Mouse (Mus musculus) neural tube, embryonic 11.5 days (tissue): ENCODE data around the gene Chad. TPM values are rescaled to one million over a fixed set of nuclear protein-coding genes. Genes with fewer than 3 reads are reported as not detected.
A peak's percentile ranks its signal among the peaks of the same experiment; 100 is the strongest.

Experiments
- ATAC-seq: fragments of 200-750 bp; cut with Nextera tagmentation; 2 replicates; pipeline ENCODE4 v1.8.0; 2017; ENCODE audit warnings: moderate number of reproducible peaks, mild to moderate bottlenecking, moderate TSS enrichment, moderate library complexity; ENCODE audit not compliant: insufficient read depth, low FRiP score, low TSS enrichment
- DNase-seq: peaks from one replicate; pipeline ENCODE4 v3.0.0-alpha.2; 2015; ENCODE audit warnings: low spot score
- H3K27ac ChIP-seq: fragments of 300-500 bp; sonication (generic); 2 replicates; pipeline ENCODE4 v1.5.1; 2014; ENCODE audit warnings: low read depth, mild to moderate bottlenecking, low read length
- H3K27me3 ChIP-seq: fragments of 300-500 bp; sonication (generic); 2 replicates; pipeline ENCODE4 v1.6.1; 2014; ENCODE audit warnings: mild to moderate bottlenecking, low read length, mixed read lengths; ENCODE audit not compliant: control insufficient read depth, insufficient read depth
- H3K36me3 ChIP-seq: fragments of 300-500 bp; sonication (generic); 2 replicates; pipeline ENCODE4 v1.6.1; 2014; ENCODE audit warnings: mild to moderate bottlenecking, low read length, moderate library complexity, mixed read lengths; ENCODE audit not compliant: control insufficient read depth, insufficient read depth
- H3K4me1 ChIP-seq: fragments of 300-500 bp; sonication (generic); 2 replicates; pipeline ENCODE4 v1.6.1; 2014; ENCODE audit warnings: low read length, mixed read lengths; ENCODE audit not compliant: control insufficient read depth, insufficient read depth
- H3K4me2 ChIP-seq: fragments of 300-500 bp; sonication (generic); 2 replicates; pipeline ENCODE4 v1.6.1; 2014; ENCODE audit warnings: low read depth, mild to moderate bottlenecking, moderate library complexity
- H3K4me3 ChIP-seq: fragments of 300-500 bp; sonication (generic); 2 replicates; pipeline ENCODE4 v1.5.1; 2014; ENCODE audit warnings: low read depth, low read length
- H3K9ac ChIP-seq: fragments of 300-500 bp; sonication (generic); 2 replicates; pipeline ENCODE4 v1.6.1; 2014; ENCODE audit warnings: mild to moderate bottlenecking, low read length
- H3K9me3 ChIP-seq: fragments of 300-500 bp; sonication (generic); 2 replicates; pipeline ENCODE4 v1.6.1; 2016; ENCODE audit warnings: low read length; ENCODE audit not compliant: control insufficient read depth
- WGBS: fragments of 180-500 bp; shearing (Covaris S2); extraction: QIAGEN DNeasy Blood & Tissue Kit; methylation state at CpG from one replicate; pipeline ENCODE4 v1.1.7; 2014; 5-methylcytosine and 5-hydroxymethylcytosine counted together
- polyA plus RNA-seq: library from polyadenylated mRNA; unstranded; fragments of >200 nt; fragmentation: Nextera tagmentation; extraction: Ambion mirVana; gene quantifications from 2 replicates; pipeline ENCODE4 v1.2.1, GENCODE M21; 2014

Gene Chad
- polyA plus RNA-seq, 1 experiment from 2014 or later: 0.53 TPM

DNA sequence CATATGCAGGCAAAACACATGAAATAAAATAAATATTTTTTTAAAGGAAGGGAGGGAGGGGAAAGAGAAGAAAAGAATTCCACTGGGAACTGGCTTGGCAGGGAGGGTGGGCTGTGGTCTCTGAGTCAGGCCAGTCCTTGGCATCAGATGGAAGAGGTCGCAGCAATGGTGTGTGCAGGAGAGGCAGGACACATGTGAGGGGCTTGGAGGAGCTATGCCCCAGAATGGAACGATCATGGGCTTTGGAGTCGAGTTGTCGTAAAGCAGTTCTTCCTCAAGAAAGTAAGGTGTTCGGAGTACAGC lies 14.5 kb upstream of the Chad start:
- Histone ChIP-seq H3K4me2 (no peak overlapping the region), H3K4me1 (peaks cover 6% of the 10 kb centered on the region), H3K9ac (no peak overlapping the region), H3K27me3 (no peaks in the 10 kb centered on the region), H3K9me3 (no peaks in the 10 kb centered on the region), H3K4me3 (no peak overlapping the region), H3K36me3 (no peaks in the 10 kb centered on the region), H3K27ac (no peak overlapping the region)
- 82% methylated on average over 5 of the region's 5 CpGs for WGBS
- DNase-seq (no peak), ATAC-seq (no peak)

GRCm38 (mm10) chr11:94558226-94558625 lies 6.6 kb upstream of the Chad start:
- 76% methylated on average over 3 of the region's 3 CpGs for WGBS
- no peaks in the 10 kb centered on the region for H3K36me3 ChIP-seq
- no peaks in the 10 kb centered on the region; the same call in 1 of the 2 replicates for H3K27me3 ChIP-seq
- DNase-seq (no peak), ATAC-seq (no peak)
- no peak overlapping the region for H3K4me2 ChIP-seq
- no peak overlapping the region for H3K9ac ChIP-seq
- H3K9me3 ChIP-seq: no peaks in the 10 kb centered on the region
- H3K4me3 ChIP-seq: no peak overlapping the region
- H3K27ac ChIP-seq: no peak overlapping the region
- H3K4me1 ChIP-seq: no peaks in the 10 kb centered on the region

GRCm38 (mm10) chr11:94563383-94563782 lies 1.5 kb upstream of the Chad start:
- Histone ChIP-seq H3K27ac (no peak overlapping the region), H3K9me3 (no peaks in the 10 kb centered on the region), H3K4me2 (no peak overlapping the region), H3K9ac (no peak overlapping the region), H3K27me3 (peaks cover 19% of the 10 kb centered on the region), H3K4me1 (peaks cover 6% of the 10 kb centered on the region; the same call in 1 of the 2 replicates), H3K4me3 (no peak overlapping the region), H3K36me3 (no peaks in the 10 kb centered on the region)
- ATAC-seq: no peak
- DNase-seq: no peak
- 96% methylated on average over 5 of the region's 5 CpGs for WGBS

DNA sequence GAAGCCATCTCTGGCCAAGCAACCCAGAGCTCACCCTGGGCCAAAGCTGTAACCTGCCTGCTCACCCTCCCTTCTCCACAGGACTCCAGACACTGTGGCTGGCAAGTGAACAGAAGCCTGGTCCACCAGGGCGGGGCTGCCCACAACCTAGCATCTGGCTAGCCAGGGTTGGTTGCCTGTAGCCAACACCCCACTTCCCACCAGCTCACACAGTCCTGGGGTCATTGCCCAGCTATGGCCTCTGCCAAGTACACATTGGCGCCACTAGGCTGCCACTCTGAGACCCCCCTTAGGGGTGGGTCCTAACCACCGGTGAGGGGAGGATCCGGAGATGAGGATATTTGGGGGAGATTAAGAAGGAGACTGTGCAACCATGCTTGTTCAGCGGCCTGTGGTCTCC lies 1.0 kb upstream of the Chad start:
- H3K4me1 ChIP-seq: peaks cover 6% of the 10 kb centered on the region; the same call in 1 of the 2 replicates
- H3K4me2 ChIP-seq: no peak overlapping the region
- peaks cover 19% of the 10 kb centered on the region for H3K27me3 ChIP-seq
- H3K9ac ChIP-seq: no peak overlapping the region
- H3K9me3 ChIP-seq: no peaks in the 10 kb centered on the region
- ATAC-seq (no peak), DNase-seq (no peak)
- H3K4me3 ChIP-seq: no peak overlapping the region
- no peaks in the 10 kb centered on the region for H3K36me3 ChIP-seq
- WGBS: 58% methylated on average over 5 of the region's 5 CpGs
- H3K27ac ChIP-seq: no peak overlapping the region

- Histone ChIP-seq H3K4me3 (no peak overlapping the region), H3K4me1 (peaks cover 6% of the 10 kb centered on the region; the same call in 1 of the 2 replicates), H3K9me3 (no peaks in the 10 kb centered on the region), H3K27ac (no peak overlapping the region), H3K36me3 (no peaks in the 10 kb centered on the region), H3K9ac (no peak overlapping the region), H3K27me3 (peaks cover 19% of the 10 kb centered on the region), H3K4me2 (peak overlapping the region; percentile 30)
- WGBS: 12% methylated on average over 16 of the region's 16 CpGs
- no peak for DNase-seq
- no peak for ATAC-seq
These were observed 268 bp downstream of the Chad start for GRCm38 (mm10) chr11:94565151-94565479.

DNA sequence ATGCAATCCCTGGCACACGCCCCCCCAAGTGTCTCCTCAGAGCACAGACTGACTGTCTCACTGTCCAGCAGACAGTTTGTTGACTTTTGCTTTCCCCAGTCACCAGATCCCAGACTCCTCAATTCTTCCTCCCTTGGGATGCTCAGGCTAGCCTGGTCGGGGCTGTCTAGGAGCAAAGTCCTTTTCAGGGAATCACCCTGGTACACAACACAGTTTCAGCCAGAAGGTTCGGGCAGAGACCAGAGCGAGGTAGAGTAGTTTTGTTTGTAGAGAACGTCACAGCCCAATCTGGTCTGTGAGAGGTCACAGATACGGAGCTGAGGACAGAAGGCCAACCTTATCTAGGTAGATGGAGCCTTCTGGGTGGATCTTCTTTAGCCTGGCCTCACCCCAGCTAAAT lies 1.7 kb downstream of the Chad start:
- Histone ChIP-seq H3K27me3 (peaks cover 19% of the 10 kb centered on the region), H3K4me1 (peaks cover 6% of the 10 kb centered on the region; the same call in 1 of the 2 replicates), H3K9ac (no peak overlapping the region), H3K4me2 (no peak overlapping the region), H3K9me3 (no peaks in the 10 kb centered on the region), H3K36me3 (no peaks in the 10 kb centered on the region), H3K27ac (no peak overlapping the region), H3K4me3 (no peak overlapping the region)
- 80% methylated on average over 6 of the region's 6 CpGs for WGBS
- DNase-seq: no peak
- ATAC-seq: no peak

DNA sequence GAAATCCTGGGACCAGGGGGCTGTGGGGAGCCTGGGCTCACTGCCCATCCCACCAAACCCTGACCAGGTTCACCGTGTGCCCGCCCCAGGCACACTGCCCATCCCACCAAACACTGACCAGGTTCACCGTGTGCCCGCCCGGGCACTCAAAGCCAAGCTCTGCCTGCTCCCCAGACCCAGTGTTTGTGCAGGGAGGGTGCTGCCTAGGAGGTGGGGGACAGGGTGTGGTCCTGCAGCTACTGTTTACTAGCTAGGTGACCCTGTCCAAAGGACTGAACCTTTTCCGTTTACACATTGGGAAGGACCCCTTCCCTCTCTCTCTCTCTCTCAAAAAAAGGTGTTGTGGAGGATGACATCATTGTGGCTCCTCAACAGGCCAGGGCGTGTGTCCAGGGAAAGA lies 2.5 kb downstream of the Chad start:
- ATAC-seq: no peak
- Histone ChIP-seq H3K9ac (no peak overlapping the region), H3K4me3 (no peak overlapping the region), H3K9me3 (no peaks in the 10 kb centered on the region), H3K4me1 (peaks cover 6% of the 10 kb centered on the region; the same call in 1 of the 2 replicates), H3K4me2 (no peak overlapping the region), H3K27me3 (peaks cover 19% of the 10 kb centered on the region), H3K27ac (no peak overlapping the region), H3K36me3 (no peaks in the 10 kb centered on the region)
- 92% methylated on average over 7 of the region's 7 CpGs for whole genome bisulfite sequencing
- no peak for DNase-seq

DNA sequence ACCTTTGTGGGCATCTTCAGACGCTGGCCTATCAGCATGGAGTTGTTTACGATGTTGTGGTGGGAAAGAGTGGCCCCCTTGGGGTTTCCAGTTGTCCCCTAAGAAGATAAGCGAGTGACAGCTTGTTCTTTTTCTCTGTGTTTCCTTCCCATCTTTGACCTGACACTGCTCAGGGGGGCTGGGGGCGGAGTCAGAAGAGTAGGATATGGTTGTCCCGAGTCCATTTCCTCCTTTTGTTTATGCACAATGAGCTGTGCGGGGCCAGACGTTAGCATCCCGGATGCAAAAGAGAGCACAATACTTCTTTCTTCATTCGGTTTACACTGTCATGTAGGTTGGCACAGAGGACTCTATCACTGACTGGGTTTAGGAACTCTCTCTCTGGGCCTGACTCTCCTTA lies 5.8 kb downstream of the Chad start:
- H3K9me3 ChIP-seq: no peaks in the 10 kb centered on the region
- no peaks in the 10 kb centered on the region for H3K36me3 ChIP-seq
- no peak overlapping the region for H3K4me3 ChIP-seq
- no peaks in the 10 kb centered on the region; the same call in 1 of the 2 replicates for H3K4me1 ChIP-seq
- H3K9ac ChIP-seq: no peak overlapping the region
- DNase-seq: no peak
- no peak overlapping the region for H3K4me2 ChIP-seq
- ATAC-seq: no peak
- H3K27ac ChIP-seq: 0 out of 2 replicates have a peak overlapping the region, but pooled peaks have one; percentile 42
- H3K27me3 ChIP-seq: peaks cover 5% of the 10 kb centered on the region
- 46% methylated on average over 9 of the region's 9 CpGs for WGBS

DNA sequence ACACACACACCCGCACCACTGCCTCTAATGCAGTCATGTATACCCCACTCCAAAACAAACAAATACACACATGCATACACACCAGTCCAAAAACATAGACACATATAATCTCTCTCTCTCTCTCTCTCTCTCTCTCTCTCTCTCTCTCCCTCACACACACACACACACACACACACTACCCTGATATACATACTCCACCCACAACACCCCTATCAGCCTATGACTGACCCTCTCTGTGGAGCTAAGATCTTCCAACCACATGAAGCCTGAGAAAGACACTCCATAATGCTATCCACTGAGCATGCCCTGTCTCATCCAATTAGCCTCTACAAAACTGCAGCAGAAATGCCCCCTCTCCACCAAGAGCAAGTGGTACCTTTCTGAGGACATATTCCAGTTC lies 7.0 kb downstream of the Chad start:
- no peak for ATAC-seq
- no peak overlapping the region for H3K4me3 ChIP-seq
- no peak for DNase-seq

More for the DNA sequence above, 7.0 kb downstream of the Chad start:
- Histone ChIP-seq H3K4me2 (no peak overlapping the region), H3K4me1 (no peaks in the 10 kb centered on the region; the same call in 1 of the 2 replicates), H3K27me3 (no peaks in the 10 kb centered on the region), H3K27ac (no peak overlapping the region), H3K9ac (no peak overlapping the region), H3K9me3 (no peaks in the 10 kb centered on the region), H3K36me3 (no peaks in the 10 kb centered on the region)
- 96% methylated on average over 1 of the region's 1 CpGs for WGBS
